Mouse (Mus musculus): Measurements from ENCODE around the gene Tm7sf2. TPM values are rescaled to one million over a fixed set of nuclear protein-coding genes. Genes with fewer than 3 reads are reported as not detected.

The Tm7sf2 gene
- total and polyA plus RNA-seq, 3 experiments: 7.6 to 13.1 TPM; not detected in 1

GRCm38 (mm10) chr19:6038326-6038725 is 29.8 kb downstream of the Tm7sf2 start:
- Histone ChIP-seq H3K4me1 (ENCODE audit: control insufficient read depth in 1 of 2, insufficient read depth in 2 of 2, low read length in 2 of 2) (peaks cover 0 to 3% of the 10 kb centered on the region in 2 experiments; a peak in 2 of 4 replicates), H3K4me3 (ENCODE audit: control insufficient read depth in 1 of 2, insufficient read depth in 1 of 2, low read depth in 2 of 2, low read length in 2 of 2) (no peak overlapping the region), H3K9ac (ENCODE audit: control insufficient read depth, low read depth, low read length, poor library complexity, severe bottlenecking) (no peak overlapping the region), H3K27me3 (ENCODE audit: control insufficient read depth in 1 of 2, insufficient read depth in 2 of 2, low read length in 2 of 2) (no peaks in the 10 kb centered on the region; a peak in 1 of 4 replicates), H3K9me3 (replicated peaks; ENCODE audit: insufficient read depth, low read length) (no peaks in the 10 kb centered on the region), H3K27ac (ENCODE audit: control insufficient read depth, low read depth, low read length) (no peak overlapping the region), H3K79me2 (ENCODE audit: control insufficient read depth, insufficient read depth, low read length, poor library complexity) (no peaks in the 10 kb centered on the region), H3K36me3 (ENCODE audit: control insufficient read depth in 1 of 2, insufficient read depth in 2 of 2, low read length in 2 of 2) (peaks cover 0 to 3% of the 10 kb centered on the region in 2 experiments; a peak in 2 of 4 replicates)
- TF ChIP-seq ZMIZ1 (IDR thresholded peaks at IDR 0.05; ENCODE audit: low read depth, low read length) (no peak), NELFE (IDR thresholded peaks at IDR 0.05; ENCODE audit: low read depth, low read length) (no peak), ZC3H11A (IDR thresholded peaks at IDR 0.05; ENCODE audit: low read depth, low read length) (no peak), USF2 (IDR thresholded peaks at IDR 0.05; ENCODE audit: borderline replicate concordance in 1 of 2, insufficient read depth in 1 of 2, low read depth in 1 of 2, low read length in 2 of 2) (no peak), BHLHE40 (IDR thresholded peaks at IDR 0.05; ENCODE audit: borderline replicate concordance, low read depth, low read length) (no peak), TAL1 (IDR thresholded peaks at IDR 0.05; ENCODE audit: low read length) (no peak), POLR2AphosphoS2 (IDR thresholded peaks at IDR 0.05; ENCODE audit: low read length) (no peak), MYC (IDR thresholded peaks at IDR 0.05; ENCODE audit: low read depth, low read length) (no peak), NRF1 (IDR thresholded peaks at IDR 0.05; ENCODE audit: insufficient read depth, low read depth, low read length, poor library complexity, severe bottlenecking) (no peak), E2F4 (IDR thresholded peaks at IDR 0.05; ENCODE audit: borderline replicate concordance, low read depth, low read length) (no peak), JUND (IDR thresholded peaks at IDR 0.05; ENCODE audit: low read depth, low read length) (no peak), HCFC1 (IDR thresholded peaks at IDR 0.05; ENCODE audit: low read depth, low read length) (no peak), UBTF (IDR thresholded peaks at IDR 0.05; ENCODE audit: borderline replicate concordance, insufficient read depth, low read depth, low read length) (no peak), EP300 (IDR thresholded peaks at IDR 0.05; ENCODE audit: low read depth in 1 of 2, low read length in 2 of 2) (no peak), POLR2AphosphoS5 (IDR thresholded peaks at IDR 0.05; ENCODE audit: borderline replicate concordance, low read depth, low read length) (no peak), RAD21 (IDR thresholded peaks at IDR 0.05; ENCODE audit: low read depth, low read length) (no peak), MAZ (IDR thresholded peaks at IDR 0.05; ENCODE audit: low read depth, low read length) (no peak)
- no peak for DNase-seq (ENCODE audit: low read depth, low spot score)

- Histone ChIP-seq H3K9ac (ENCODE audit: control insufficient read depth, low read depth, low read length, poor library complexity, severe bottlenecking) (no peak overlapping the region), H3K4me3 (ENCODE audit: control insufficient read depth in 1 of 2, insufficient read depth in 1 of 2, low read depth in 2 of 2, low read length in 2 of 2) (no peak overlapping the region), H3K27ac (ENCODE audit: control insufficient read depth, low read depth, low read length) (no peak overlapping the region), H3K4me1 (ENCODE audit: control insufficient read depth in 1 of 2, insufficient read depth in 2 of 2, low read length in 2 of 2) (peaks cover 0 to 3% of the 10 kb centered on the region in 2 experiments; a peak in 2 of 4 replicates), H3K36me3 (ENCODE audit: control insufficient read depth in 1 of 2, insufficient read depth in 2 of 2, low read length in 2 of 2) (peaks cover 0 to 3% of the 10 kb centered on the region in 2 experiments; a peak in 2 of 4 replicates), H3K9me3 (replicated peaks; ENCODE audit: insufficient read depth, low read length) (no peaks in the 10 kb centered on the region), H3K27me3 (ENCODE audit: control insufficient read depth in 1 of 2, insufficient read depth in 2 of 2, low read length in 2 of 2) (no peaks in the 10 kb centered on the region; a peak in 1 of 4 replicates), H3K79me2 (ENCODE audit: control insufficient read depth, insufficient read depth, low read length, poor library complexity) (no peaks in the 10 kb centered on the region)
- TF ChIP-seq UBTF (IDR thresholded peaks at IDR 0.05; ENCODE audit: borderline replicate concordance, insufficient read depth, low read depth, low read length) (no peak), ZNF384 (IDR thresholded peaks at IDR 0.05; ENCODE audit: low read depth, low read length) (peak; percentile 76), RCOR1 (IDR thresholded peaks at IDR 0.05; ENCODE audit: low read depth, low read length) (peak; percentile 49; the same call in 1 of the 2 replicates), EP300 (IDR thresholded peaks at IDR 0.05; ENCODE audit: low read depth in 1 of 2, low read length in 2 of 2) (peak in 1 of 2 experiments; percentile 10; a peak in 1 of 4 replicates), GATA1 (IDR thresholded peaks at IDR 0.05; ENCODE audit: low read depth, low read length) (peak; percentile 42), ZMIZ1 (IDR thresholded peaks at IDR 0.05; ENCODE audit: low read depth, low read length) (no peak), USF2 (IDR thresholded peaks at IDR 0.05; ENCODE audit: borderline replicate concordance in 1 of 2, insufficient read depth in 1 of 2, low read depth in 1 of 2, low read length in 2 of 2) (no peak), SMC3 (IDR thresholded peaks at IDR 0.05; ENCODE audit: low read depth, low read length) (no peak), MYC (IDR thresholded peaks at IDR 0.05; ENCODE audit: low read depth, low read length) (no peak), ZC3H11A (IDR thresholded peaks at IDR 0.05; ENCODE audit: low read depth, low read length) (no peak), MAZ (IDR thresholded peaks at IDR 0.05; ENCODE audit: low read depth, low read length) (no peak), ELF1 (IDR thresholded peaks at IDR 0.05; ENCODE audit: low read depth, low read length) (no peak)
- peak; percentile 38 for DNase-seq (ENCODE audit: low read depth, low spot score)
These were observed 30.5 kb downstream of the Tm7sf2 start for GRCm38 (mm10) chr19:6037695-6038094.

All from MEL (cell line).